Mouse (Mus musculus): ENCODE data around the gene Wdr11. TPM values are rescaled to one million over a fixed set of nuclear protein-coding genes. Genes with fewer than 3 reads are reported as not detected.

The Wdr11 gene
- 17.3 TPM for polyA plus RNA-seq (2014; fragmentation: Illumina TruSeq; extraction: RNeasy Lipid Tissue Mini Kit (QIAGEN cat#74804); ENCODE audit: insufficient read depth, low read depth, low replicate concordance)

DNA sequence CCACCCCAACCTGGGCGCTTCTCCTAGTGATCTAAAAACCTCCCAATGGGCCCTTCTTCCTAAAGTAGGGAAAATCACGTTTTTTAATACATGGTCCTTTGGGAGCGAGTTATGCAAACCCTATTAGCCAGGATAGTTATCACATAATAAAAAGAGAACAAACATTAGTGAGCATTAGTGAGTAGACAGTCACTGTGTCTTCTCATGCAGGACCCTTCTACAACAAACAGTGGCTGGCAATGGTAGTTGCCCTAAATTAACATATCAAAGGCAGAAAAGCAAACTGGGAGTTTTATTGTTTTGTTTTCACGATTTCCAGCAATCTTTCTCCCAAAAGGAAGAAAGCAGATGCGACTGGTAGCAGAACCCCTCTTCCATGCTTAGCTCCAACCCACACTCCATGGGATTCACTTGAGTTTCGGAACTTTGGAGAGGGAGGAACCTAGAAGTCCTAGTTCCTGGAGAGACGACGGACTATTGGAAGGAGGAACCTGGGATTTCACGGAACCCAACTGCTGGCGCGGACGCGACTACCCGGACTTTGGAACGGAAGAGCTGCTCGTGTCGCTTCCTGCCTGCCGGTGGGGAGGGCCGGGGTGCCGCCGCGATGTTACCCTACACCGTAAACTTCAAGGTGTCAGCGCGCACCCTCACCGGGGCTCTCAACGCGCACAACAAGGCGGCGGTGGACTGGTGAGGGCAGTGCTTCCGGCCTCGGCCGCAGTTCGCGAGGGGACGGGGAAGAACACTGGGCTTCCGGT, at the start of gene Wdr11:
Gene Wdr11 (plus strand): TSS at position 493 of the 761 bp plus-strand sequence.

